Mouse (Mus musculus) hindbrain, embryonic 14.5 days (tissue): ENCODE results near the gene Plxdc2. TPM values are rescaled to one million over a fixed set of nuclear protein-coding genes. Genes with fewer than 3 reads are reported as not detected.

Source experiments
- ATAC-seq: fragments of 200-750 bp; cut with Nextera tagmentation; 2 replicates; pipeline ENCODE4 v1.8.0; 2017; ENCODE audit warnings: moderate number of reproducible peaks, mild to moderate bottlenecking, moderate TSS enrichment, moderate library complexity; ENCODE audit not compliant: low FRiP score
- DNase-seq: peaks from one replicate; pipeline ENCODE4 v3.0.0-alpha.2; 2015; ENCODE audit warnings: low spot score
- H3K27ac ChIP-seq: fragments of 300-500 bp; sonication (generic); 2 replicates; pipeline ENCODE4 v1.5.1; 2014; ENCODE audit warnings: mild to moderate bottlenecking, moderate library complexity
- H3K27me3 ChIP-seq: fragments of 300-500 bp; sonication (generic); 2 replicates; pipeline ENCODE4 v1.6.1; 2014; ENCODE audit warnings: mild to moderate bottlenecking, low read length, mixed read lengths; ENCODE audit not compliant: control insufficient read depth, insufficient read depth
- H3K36me3 ChIP-seq: fragments of 300-500 bp; sonication (generic); replicated peaks from 2 replicates; pipeline ENCODE4 v1.6.1; 2014; ENCODE audit not compliant: control insufficient read depth, insufficient read depth
- H3K4me1 ChIP-seq: fragments of 300-500 bp; sonication (generic); replicated peaks from 2 replicates; pipeline ENCODE4 v1.6.1; 2014; ENCODE audit warnings: antibody characterized with exemption, low read length, mixed read lengths; ENCODE audit not compliant: control insufficient read depth, insufficient read depth
- H3K4me2 ChIP-seq: fragments of 300-500 bp; sonication (generic); replicated peaks from 2 replicates; pipeline ENCODE4 v1.6.1; 2014; ENCODE audit warnings: mild to moderate bottlenecking, moderate library complexity
- H3K4me3 ChIP-seq: fragments of 300-500 bp; sonication (generic); replicated peaks from 2 replicates; pipeline ENCODE4 v1.5.1; 2014; ENCODE audit warnings: mild to moderate bottlenecking, low read length
- H3K9ac ChIP-seq: fragments of 300-500 bp; sonication (generic); 2 replicates; pipeline ENCODE4 v1.6.1; 2014
- H3K9me3 ChIP-seq: fragments of 300-500 bp; sonication (generic); 2 replicates; pipeline ENCODE4 v1.6.1; 2016; ENCODE audit warnings: low read length; ENCODE audit not compliant: control insufficient read depth
- WGBS: fragments of 180-500 bp; shearing (Covaris S2); extraction: QIAGEN DNeasy Blood & Tissue Kit; methylation state at CpG from one replicate; pipeline ENCODE4 v1.1.7; 2014; 5-methylcytosine and 5-hydroxymethylcytosine counted together
- polyA plus RNA-seq: library from polyadenylated mRNA; unstranded; fragments of >200 nt; fragmentation: Nextera tagmentation; extraction: Ambion mirVana; gene quantifications from 2 replicates; pipeline ENCODE4 v1.2.1, GENCODE M21; 2014

Plxdc2 gene
- polyA plus RNA-seq, 1 experiment from 2014 or later, result 25.6 TPM

DNA sequence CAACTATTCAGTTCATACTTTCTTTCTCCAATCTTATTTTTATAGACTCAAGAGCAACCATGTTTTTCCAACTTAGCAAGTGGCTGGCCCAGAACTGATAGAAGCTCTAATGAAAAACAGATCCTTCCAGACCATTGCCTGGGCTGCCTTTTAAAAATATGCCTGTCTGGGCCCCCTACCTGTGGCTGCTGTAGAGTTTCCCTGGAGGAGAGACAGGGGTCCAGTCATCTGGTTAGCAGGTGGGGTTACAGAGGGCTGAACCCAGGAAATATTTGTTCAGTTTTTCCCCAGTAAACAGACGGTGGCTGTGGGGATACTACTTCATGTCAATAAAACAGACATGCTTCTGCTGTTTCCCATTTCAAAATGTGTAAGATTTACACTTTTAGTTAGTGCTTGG, 222.0 kb downstream of the Plxdc2 start:
- ATAC-seq (no peak), DNase-seq (no peak)
- H3K4me1 ChIP-seq, result no peaks in the 10 kb centered on the region
- H3K4me2 ChIP-seq, result no peak overlapping the region
- WGBS, result 83% methylated on average over 1 of the region's 1 CpGs
- no peaks in the 10 kb centered on the region for H3K9me3 ChIP-seq
- H3K9ac ChIP-seq, result no peak overlapping the region
- no peaks in the 10 kb centered on the region for H3K36me3 ChIP-seq
- H3K27ac ChIP-seq, result no peak overlapping the region
- no peak overlapping the region for H3K4me3 ChIP-seq
- H3K27me3 ChIP-seq, result no peaks in the 10 kb centered on the region

DNA sequence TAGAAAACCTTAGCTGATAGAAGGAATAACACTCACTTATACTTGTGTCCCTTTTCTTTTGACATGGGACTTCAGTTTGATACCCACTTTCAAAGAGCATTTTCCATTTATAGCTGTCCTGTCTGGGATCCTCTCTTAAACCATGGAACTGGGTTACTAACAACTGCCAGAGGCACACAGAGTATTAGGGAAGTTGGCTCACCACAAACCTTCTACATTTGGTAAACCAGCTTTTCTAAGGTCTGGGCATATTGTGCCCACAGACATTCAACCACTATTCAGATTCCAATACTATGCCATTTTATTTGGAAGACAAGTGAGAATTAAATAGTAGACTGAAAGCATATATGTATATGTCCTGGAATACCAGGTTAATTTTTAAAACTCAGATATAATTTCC, 232.4 kb downstream of the Plxdc2 start:
- ATAC-seq (no peak), DNase-seq (no peak)
- H3K27ac ChIP-seq, result no peak overlapping the region
- H3K9me3 ChIP-seq, result no peaks in the 10 kb centered on the region
- H3K4me2 ChIP-seq, result no peak overlapping the region
- H3K4me1 ChIP-seq, result no peaks in the 10 kb centered on the region
- no peak overlapping the region for H3K9ac ChIP-seq
- no peaks in the 10 kb centered on the region for H3K36me3 ChIP-seq
- H3K27me3 ChIP-seq, result no peaks in the 10 kb centered on the region
- no peak overlapping the region for H3K4me3 ChIP-seq

DNA sequence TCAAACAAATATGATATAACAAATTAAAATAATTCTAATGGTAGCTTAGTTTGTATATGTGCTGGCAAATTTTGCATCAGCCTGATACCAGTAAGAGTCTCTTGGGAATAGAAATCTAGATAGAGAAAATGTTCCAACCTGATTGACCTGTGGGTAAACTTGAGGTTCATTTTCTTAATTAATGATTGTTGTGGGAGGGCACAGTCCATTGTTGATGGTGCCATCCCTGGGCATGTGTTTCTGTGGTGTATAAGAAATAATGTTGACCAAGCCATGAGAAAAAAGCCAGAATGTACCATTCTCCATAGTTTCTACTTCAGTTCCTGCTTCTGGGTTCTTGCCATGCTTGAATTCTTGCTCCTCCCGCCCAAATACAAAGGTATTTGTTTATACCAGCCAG, 239.3 kb downstream of the Plxdc2 start:
- 77% methylated on average over 1 of the region's 1 CpGs for WGBS
- Histone ChIP-seq H3K4me3 (no peak overlapping the region), H3K27me3 (no peaks in the 10 kb centered on the region), H3K4me2 (no peak overlapping the region), H3K27ac (no peak overlapping the region), H3K9me3 (no peaks in the 10 kb centered on the region), H3K4me1 (no peaks in the 10 kb centered on the region), H3K9ac (no peak overlapping the region), H3K36me3 (no peaks in the 10 kb centered on the region)
- DNase-seq, result no peak
- ATAC-seq, result no peak

DNA sequence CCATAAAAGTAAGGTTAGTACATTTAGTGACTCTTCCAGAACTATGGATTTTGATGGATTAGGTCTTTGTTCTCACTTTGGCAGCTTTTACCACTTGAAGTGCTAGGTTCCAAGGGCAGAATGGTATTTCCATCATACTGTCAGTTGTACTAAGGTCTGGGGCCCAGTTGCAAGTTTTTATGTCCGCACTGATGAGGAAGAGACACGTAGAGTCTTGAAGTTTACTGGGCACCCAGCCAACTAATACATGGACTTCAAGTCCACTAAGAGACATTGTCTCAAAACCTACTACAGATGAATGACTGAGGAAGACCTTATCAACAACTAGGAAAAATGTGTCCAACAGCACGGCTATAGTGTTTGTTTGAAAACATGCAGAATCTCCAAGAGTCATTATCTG, 242.1 kb downstream of the Plxdc2 start:
- H3K27me3 ChIP-seq, result no peaks in the 10 kb centered on the region
- no peaks in the 10 kb centered on the region for H3K9me3 ChIP-seq
- no peak overlapping the region for H3K4me2 ChIP-seq
- ATAC-seq, result no peak
- no peak for DNase-seq
- no peak overlapping the region for H3K9ac ChIP-seq
- WGBS, result 65% methylated on average over 3 of the region's 3 CpGs
- no peak overlapping the region for H3K4me3 ChIP-seq
- H3K27ac ChIP-seq, result no peak overlapping the region
- no peaks in the 10 kb centered on the region for H3K36me3 ChIP-seq
- no peaks in the 10 kb centered on the region for H3K4me1 ChIP-seq

DNA sequence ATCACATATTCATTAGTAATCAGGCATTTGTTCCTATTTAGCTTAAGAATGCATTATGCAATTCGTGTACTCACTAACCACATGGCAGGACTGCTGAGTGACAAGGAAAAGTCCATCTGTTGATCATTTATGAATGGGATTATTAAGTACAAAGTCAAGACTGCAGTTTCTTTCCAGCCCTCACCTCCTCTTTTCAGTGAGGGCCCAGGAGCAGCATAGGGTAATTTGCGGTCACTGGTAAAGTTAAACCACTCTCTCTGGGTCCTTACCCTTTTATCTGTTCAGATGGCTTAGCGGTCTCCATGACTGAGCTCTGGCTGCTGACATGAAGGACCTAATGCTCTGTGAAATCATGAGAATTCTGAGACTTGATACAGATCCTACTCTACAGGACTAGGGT, 248.2 kb downstream of the Plxdc2 start:
- Histone ChIP-seq H3K4me3 (no peak overlapping the region), H3K9me3 (no peaks in the 10 kb centered on the region), H3K27me3 (no peaks in the 10 kb centered on the region), H3K4me2 (no peak overlapping the region), H3K9ac (no peak overlapping the region), H3K27ac (no peak overlapping the region), H3K36me3 (no peaks in the 10 kb centered on the region), H3K4me1 (no peaks in the 10 kb centered on the region)
- no peak for ATAC-seq
- DNase-seq, result no peak
- WGBS, result 85% methylated on average over 3 of the region's 3 CpGs

DNA sequence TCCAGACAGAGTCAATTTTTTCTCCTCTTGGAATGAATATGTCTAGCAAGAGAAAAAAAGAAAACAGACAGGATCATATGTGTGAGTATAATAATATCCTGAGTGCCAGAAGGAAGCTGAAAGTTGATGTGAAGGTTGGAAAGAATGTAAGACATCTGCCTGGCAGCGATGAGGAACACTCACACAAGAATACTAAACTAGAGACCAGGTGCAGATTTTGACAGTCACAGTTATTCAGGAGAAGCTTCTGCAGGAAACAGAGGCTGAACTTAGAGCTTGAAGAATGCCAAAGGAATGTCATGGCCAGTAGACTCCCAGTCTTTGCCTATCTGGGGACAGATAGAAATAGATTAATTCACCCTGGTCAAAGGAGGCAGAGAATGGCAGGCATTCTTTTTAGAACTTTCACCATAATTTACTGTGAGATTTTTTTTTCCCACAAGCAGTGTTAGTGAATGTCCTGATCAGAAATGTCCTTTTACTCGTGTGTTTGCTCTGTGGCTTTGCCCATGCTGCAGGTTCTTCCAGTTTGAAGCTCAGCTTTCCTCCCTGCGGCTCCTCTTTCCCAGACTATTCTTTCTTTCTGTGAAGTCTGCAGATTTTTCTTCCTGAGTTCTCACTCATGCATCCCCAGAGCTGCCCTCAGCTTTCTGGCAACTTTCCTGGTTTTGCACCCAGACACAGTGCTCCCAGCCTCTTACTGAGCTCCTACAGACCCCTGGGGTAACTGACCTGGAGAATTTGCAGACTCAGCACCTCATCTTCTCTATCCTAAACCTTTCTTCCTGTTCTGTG, 251.9 kb downstream of the Plxdc2 start:
- H3K27ac ChIP-seq, result no peak overlapping the region
- no peaks in the 10 kb centered on the region for H3K36me3 ChIP-seq
- ATAC-seq, result no peak
- 81% methylated on average over 3 of the region's 3 CpGs for WGBS
- no peak overlapping the region for H3K9ac ChIP-seq
- H3K27me3 ChIP-seq, result no peaks in the 10 kb centered on the region
- H3K4me1 ChIP-seq, result no peaks in the 10 kb centered on the region
- no peak for DNase-seq
- no peaks in the 10 kb centered on the region for H3K9me3 ChIP-seq
- H3K4me3 ChIP-seq, result no peak overlapping the region
- no peak overlapping the region for H3K4me2 ChIP-seq

DNA sequence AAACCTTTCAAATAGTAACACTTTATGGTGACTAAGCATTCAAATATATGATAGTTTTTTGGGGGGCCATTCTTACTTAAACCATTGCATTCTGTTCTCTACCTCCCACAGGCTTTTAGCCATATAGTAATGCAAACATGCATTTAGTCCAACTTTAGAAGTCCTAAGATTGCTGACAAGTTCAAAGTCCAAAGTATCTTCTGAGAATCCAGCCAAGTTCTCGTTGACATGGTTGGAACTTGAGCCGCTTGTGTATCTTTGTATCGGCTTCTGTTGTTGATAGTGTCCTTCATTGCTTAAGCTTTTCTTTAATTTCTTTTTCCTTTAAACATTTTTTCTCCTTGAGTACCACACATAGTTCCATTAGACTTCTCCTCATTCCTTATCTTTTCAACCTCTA, 286.0 kb downstream of the Plxdc2 start:
- no peak overlapping the region for H3K9ac ChIP-seq
- H3K4me3 ChIP-seq, result no peak overlapping the region
- H3K9me3 ChIP-seq, result no peaks in the 10 kb centered on the region
- H3K4me1 ChIP-seq, result no peaks in the 10 kb centered on the region
- 97% methylated on average over 3 of the region's 3 CpGs for WGBS
- ATAC-seq, result no peak
- H3K36me3 ChIP-seq, result no peaks in the 10 kb centered on the region
- DNase-seq, result no peak
- no peaks in the 10 kb centered on the region for H3K27me3 ChIP-seq
- no peak overlapping the region for H3K27ac ChIP-seq
- no peak overlapping the region for H3K4me2 ChIP-seq

DNA sequence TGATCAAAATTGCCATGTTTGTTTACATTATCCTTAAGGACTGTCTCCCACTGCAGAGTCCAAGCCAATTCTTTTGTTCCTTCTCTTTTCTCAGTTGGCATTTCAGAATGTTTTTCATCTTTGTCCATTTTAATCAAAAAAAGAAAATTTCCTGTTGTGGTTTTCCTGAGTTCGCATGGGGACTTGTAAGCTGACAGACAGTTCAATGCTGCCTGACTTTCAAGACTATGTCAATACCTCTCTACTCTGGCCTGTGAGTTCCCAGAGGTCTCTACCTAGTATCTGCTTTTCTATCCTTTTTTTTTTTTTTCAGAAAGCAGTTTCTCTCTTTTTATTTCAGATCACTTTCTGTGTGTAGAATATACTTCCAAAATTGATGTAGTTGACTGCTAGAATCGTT, 295.6 kb downstream of the Plxdc2 start:
- Histone ChIP-seq H3K9me3 (no peaks in the 10 kb centered on the region), H3K4me2 (no peak overlapping the region), H3K4me3 (no peak overlapping the region), H3K4me1 (no peaks in the 10 kb centered on the region), H3K27ac (no peak overlapping the region), H3K9ac (no peak overlapping the region), H3K36me3 (no peaks in the 10 kb centered on the region), H3K27me3 (no peaks in the 10 kb centered on the region)
- DNase-seq, result no peak
- WGBS, result 93% methylated on average over 2 of the region's 2 CpGs
- ATAC-seq, result no peak

DNA sequence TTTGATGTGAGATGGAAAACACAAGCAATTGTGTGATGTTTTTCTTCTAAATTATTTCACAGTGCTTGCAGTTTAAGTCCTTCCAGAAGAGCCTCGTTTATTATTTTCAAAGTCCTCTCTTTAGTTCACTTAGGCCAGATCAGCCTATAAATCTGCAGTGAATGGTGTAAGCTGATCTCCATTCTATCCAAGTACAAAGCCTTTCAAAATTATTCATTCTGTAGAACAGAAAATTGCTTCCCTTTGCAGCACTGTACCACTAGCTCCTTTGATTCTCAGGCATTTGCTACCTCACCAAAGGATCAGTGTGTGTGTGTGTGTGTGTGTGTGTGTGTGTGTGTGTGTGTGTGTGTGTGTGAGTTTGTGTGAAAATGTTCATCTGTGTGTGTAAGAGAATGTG, 308.4 kb downstream of the Plxdc2 start:
- no peaks in the 10 kb centered on the region for H3K4me1 ChIP-seq
- ATAC-seq, result no peak
- H3K9ac ChIP-seq, result no peak overlapping the region
- H3K27ac ChIP-seq, result no peak overlapping the region
- no peak overlapping the region for H3K4me3 ChIP-seq
- WGBS, result 41% methylated on average over 1 of the region's 1 CpGs
- H3K27me3 ChIP-seq, result no peaks in the 10 kb centered on the region
- no peak for DNase-seq
- H3K9me3 ChIP-seq, result no peaks in the 10 kb centered on the region
- H3K4me2 ChIP-seq, result no peak overlapping the region
- no peaks in the 10 kb centered on the region for H3K36me3 ChIP-seq

DNA sequence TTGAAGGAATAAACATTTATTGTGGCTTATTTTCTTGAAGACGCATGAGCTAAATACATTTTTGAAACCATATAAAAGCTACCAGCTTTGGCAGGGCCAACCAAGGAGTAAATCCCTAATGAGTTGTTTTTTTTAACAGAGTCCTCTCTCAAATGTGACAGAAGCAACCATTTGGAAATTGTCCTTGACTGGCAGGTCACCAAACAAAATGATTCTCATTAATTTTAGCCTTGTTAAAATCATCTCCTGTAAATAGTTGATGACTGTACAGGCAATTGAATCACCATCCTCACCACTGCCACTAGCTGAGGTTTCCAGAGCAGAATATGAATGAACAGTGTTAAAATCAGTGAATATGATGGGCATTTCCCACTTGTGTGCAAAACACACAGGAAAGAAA, 312.3 kb downstream of the Plxdc2 start:
- Histone ChIP-seq H3K27me3 (no peaks in the 10 kb centered on the region), H3K9me3 (no peaks in the 10 kb centered on the region), H3K9ac (no peak overlapping the region), H3K27ac (no peak overlapping the region), H3K36me3 (no peaks in the 10 kb centered on the region), H3K4me3 (no peak overlapping the region), H3K4me1 (no peaks in the 10 kb centered on the region), H3K4me2 (no peak overlapping the region)
- WGBS, result 98% methylated on average over 1 of the region's 1 CpGs
- ATAC-seq (no peak), DNase-seq (no peak)
